Mouse (Mus musculus) ES-E14 (cell line): Measurements from ENCODE around the gene Scube3.

Source experiments
- HCFC1 ChIP-seq: IDR thresholded peaks from 2 replicates; pipeline ENCODE4 v1.6.1; 2012; ENCODE audit warnings: low read length, inconsistent platforms, borderline replicate concordance; ENCODE audit not compliant: insufficient read depth
- MAFK ChIP-seq: IDR thresholded peaks from 2 replicates; pipeline ENCODE4 v1.6.1; 2014; ENCODE audit warnings: mild to moderate bottlenecking, low read depth, low read length, inconsistent platforms; ENCODE audit not compliant: insufficient read depth
- ZC3H11A ChIP-seq: IDR thresholded peaks from 2 replicates; pipeline ENCODE4 v1.6.1; 2012; ENCODE audit warnings: low read depth, mild to moderate bottlenecking, inconsistent platforms, low read length, borderline replicate concordance
- ZNF384 ChIP-seq: IDR thresholded peaks from 2 replicates; pipeline ENCODE4 v1.6.1; 2012; ENCODE audit warnings: low read depth, low read length, inconsistent platforms

DNA sequence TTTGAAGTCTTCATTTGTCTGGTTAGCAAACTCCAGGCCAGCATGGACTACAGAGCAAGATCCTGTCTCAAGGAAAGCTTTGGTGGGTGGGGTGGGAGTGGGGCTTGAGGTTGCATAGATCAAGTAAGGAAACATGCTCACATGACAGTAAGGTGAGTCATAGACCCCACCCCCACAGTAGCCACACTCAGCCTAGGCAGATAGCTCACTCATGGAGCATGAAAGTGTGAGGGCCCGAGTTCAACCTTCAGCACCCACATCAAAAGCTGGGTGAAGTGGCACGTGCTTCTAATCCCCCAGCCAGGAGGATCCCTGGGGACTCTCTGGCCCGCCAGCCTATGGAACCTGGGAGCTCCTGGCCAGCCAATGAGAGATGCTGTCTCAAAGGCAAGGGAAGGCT is 51.6 kb downstream of the Scube3 start:
- TF ChIP-seq MAFK (no peak), ZNF384 (no peak), ZC3H11A (no peak), HCFC1 (no peak)
